Mouse (Mus musculus): ENCODE measurements around the gene Slco1a6.

Gene Slco1a6

GRCm38 (mm10) chr6:142035771-142036170, 172.6 kb downstream of the Slco1a6 start:
- DNase-seq (ENCODE audit: low read depth), result no peak
